Mouse (Mus musculus): ENCODE results near the gene St8sia1.

DNA sequence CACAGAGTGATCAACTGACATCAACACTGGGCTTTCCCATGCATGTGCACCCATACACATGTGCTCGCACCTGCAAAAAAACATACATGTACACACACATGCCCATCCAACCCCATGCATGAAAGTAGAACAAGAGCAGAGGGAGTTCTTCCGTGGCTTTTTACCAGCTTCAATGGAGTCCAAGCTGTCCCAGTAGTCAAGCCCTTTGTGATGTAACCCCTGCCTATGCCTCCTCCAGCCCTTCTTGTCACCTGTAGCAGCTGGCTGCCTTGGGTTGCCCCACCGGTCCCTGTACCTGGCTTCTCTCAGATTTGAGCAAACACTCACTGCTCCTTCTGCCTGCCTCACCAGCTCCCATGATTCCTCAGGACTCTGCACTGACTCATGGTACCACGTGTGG lies 119.2 kb downstream of the St8sia1 start:
- no peak for TF ChIP-seq CTCF (IDR thresholded peaks at IDR 0.05 in 2 of 3, conservative IDR thresholded peaks at IDR 0.05 in 1 of 3; ENCODE audit: control insufficient read depth in 1 of 3, insufficient read depth in 1 of 3, low read depth in 2 of 3, low read length in 3 of 3, poor library complexity in 1 of 3, severe bottlenecking in 1 of 3)
- no peak for TF ChIP-seq POLR2A (IDR thresholded peaks at IDR 0.05; ENCODE audit: control insufficient read depth in 1 of 2, insufficient read depth in 1 of 2, low read depth in 1 of 2, low read length in 2 of 2, poor library complexity in 1 of 2)
- no peak for TF ChIP-seq USF2 (IDR thresholded peaks at IDR 0.05; ENCODE audit: borderline replicate concordance in 1 of 2, insufficient read depth in 1 of 2, low read depth in 1 of 2, low read length in 2 of 2)
- no peak for TF ChIP-seq NRF1 (IDR thresholded peaks at IDR 0.05; ENCODE audit: insufficient read depth, low read depth, low read length, poor library complexity, severe bottlenecking)
- TF ChIP-seq GABPA (IDR thresholded peaks at IDR 0.05; ENCODE audit: low read depth, low read length) = no peak
- no peak for TF ChIP-seq RCOR1 (IDR thresholded peaks at IDR 0.05; ENCODE audit: low read depth, low read length)
- TF ChIP-seq GATA1 (IDR thresholded peaks at IDR 0.05; ENCODE audit: low read depth, low read length) = no peak
- TF ChIP-seq ZC3H11A (IDR thresholded peaks at IDR 0.05; ENCODE audit: low read depth, low read length) = no peak
- no peak for TF ChIP-seq EP300 (IDR thresholded peaks at IDR 0.05; ENCODE audit: low read depth in 1 of 2, low read length in 2 of 2)
- TF ChIP-seq USF1 (IDR thresholded peaks at IDR 0.05; ENCODE audit: low read depth, low read length) = no peak
